Mouse (Mus musculus) liver, adult 2 months (tissue): ENCODE measurements around the gene Rhod.

Experiments
- CTCF ChIP-seq: fragments of 200-500 bp; IDR thresholded peaks from 2 replicates; pipeline ENCODE4 v1.5.1; 2011; ENCODE audit warnings: low read depth, low read length, control low read depth
- POLR2A ChIP-seq: fragments of 200-500 bp; IDR thresholded peaks from 2 replicates; pipeline ENCODE4 v1.6.1; 2011; ENCODE audit warnings: low read length, control low read depth; ENCODE audit not compliant: insufficient read depth; ENCODE audit errors: extremely low read depth

DNA sequence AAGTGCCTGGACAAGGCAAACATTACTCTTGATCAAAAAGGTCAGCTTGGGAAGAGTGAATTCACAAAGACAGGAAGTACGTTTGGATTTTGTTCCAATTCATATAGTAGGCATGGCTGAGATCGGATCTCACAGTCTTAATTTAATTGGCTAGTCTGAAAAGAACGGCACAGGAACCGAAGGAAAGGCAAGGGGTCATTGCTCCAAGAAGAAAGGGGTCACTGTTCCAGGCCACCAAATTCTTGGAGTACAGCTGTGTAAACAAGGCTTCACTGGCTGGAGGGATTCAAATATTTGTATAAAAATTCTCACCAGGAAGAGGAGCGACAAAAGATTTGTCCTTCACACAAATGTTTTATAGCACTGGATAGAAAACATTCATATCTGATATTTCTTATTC is 45.8 kb upstream of the Rhod start:
- TF ChIP-seq CTCF (no peak), POLR2A (no peak)
